Mouse (Mus musculus) embryonic facial prominence, embryonic 12.5 days (tissue): ENCODE measurements around the gene Irgq. TPM values are rescaled to one million over a fixed set of nuclear protein-coding genes. Genes with fewer than 3 reads are reported as not detected.
"Not testable (repeated sequence)": the region's sequence is repeated elsewhere in the genome, so short reads cannot be mapped to it uniquely, and the experiment has no call there.

ENCODE experiments used
- ATAC-seq: fragments of 200-750 bp; cut with Nextera tagmentation; 2 replicates; pipeline ENCODE4 v1.8.0; 2017; ENCODE audit not compliant: insufficient number of reproducible peaks, insufficient read depth, low FRiP score, low TSS enrichment
- H3K27ac ChIP-seq: fragments of 300-500 bp; sonication (generic); 2 replicates; pipeline ENCODE4 v1.5.1; 2016; ENCODE audit warnings: mild to moderate bottlenecking
- H3K27me3 ChIP-seq: fragments of 300-500 bp; sonication (generic); 2 replicates; pipeline ENCODE4 v1.6.1; 2016; ENCODE audit warnings: mild to moderate bottlenecking, moderate library complexity
- H3K36me3 ChIP-seq: fragments of 300-500 bp; sonication (generic); 2 replicates; pipeline ENCODE4 v1.6.1; 2016; ENCODE audit warnings: mild to moderate bottlenecking
- H3K4me1 ChIP-seq: fragments of 300-500 bp; sonication (generic); 2 replicates; pipeline ENCODE4 v1.6.1; 2016
- H3K4me2 ChIP-seq: fragments of 300-500 bp; sonication (generic); replicated peaks from 2 replicates; pipeline ENCODE4 v1.6.1; 2016; ENCODE audit warnings: mild to moderate bottlenecking, moderate library complexity
- H3K4me3 ChIP-seq: fragments of 300-500 bp; sonication (generic); 2 replicates; pipeline ENCODE4 v1.5.1; 2016; ENCODE audit warnings: mild to moderate bottlenecking
- H3K9ac ChIP-seq: fragments of 300-500 bp; sonication (generic); 2 replicates; pipeline ENCODE4 v1.6.1; 2016; ENCODE audit warnings: mild to moderate bottlenecking, moderate library complexity
- H3K9me3 ChIP-seq: fragments of 300-500 bp; sonication (generic); 2 replicates; pipeline ENCODE4 v1.6.1; 2016; ENCODE audit warnings: mild to moderate bottlenecking, moderate library complexity
- WGBS: fragments of 180-500 bp; shearing (Covaris S2); methylation state at CpG from one replicate; pipeline ENCODE4 v1.1.7; 2016; 5-methylcytosine and 5-hydroxymethylcytosine counted together
- polyA plus RNA-seq: library from polyadenylated mRNA; unstranded; fragments of >200 nt; fragmentation: Nextera tagmentation; extraction: Ambion mirVana; gene quantifications from 2 replicates; pipeline ENCODE4 v1.2.1, GENCODE M21; 2016

Irgq gene
- 17.6 and 18.0 TPM in 2 replicates for polyA plus RNA-seq

DNA sequence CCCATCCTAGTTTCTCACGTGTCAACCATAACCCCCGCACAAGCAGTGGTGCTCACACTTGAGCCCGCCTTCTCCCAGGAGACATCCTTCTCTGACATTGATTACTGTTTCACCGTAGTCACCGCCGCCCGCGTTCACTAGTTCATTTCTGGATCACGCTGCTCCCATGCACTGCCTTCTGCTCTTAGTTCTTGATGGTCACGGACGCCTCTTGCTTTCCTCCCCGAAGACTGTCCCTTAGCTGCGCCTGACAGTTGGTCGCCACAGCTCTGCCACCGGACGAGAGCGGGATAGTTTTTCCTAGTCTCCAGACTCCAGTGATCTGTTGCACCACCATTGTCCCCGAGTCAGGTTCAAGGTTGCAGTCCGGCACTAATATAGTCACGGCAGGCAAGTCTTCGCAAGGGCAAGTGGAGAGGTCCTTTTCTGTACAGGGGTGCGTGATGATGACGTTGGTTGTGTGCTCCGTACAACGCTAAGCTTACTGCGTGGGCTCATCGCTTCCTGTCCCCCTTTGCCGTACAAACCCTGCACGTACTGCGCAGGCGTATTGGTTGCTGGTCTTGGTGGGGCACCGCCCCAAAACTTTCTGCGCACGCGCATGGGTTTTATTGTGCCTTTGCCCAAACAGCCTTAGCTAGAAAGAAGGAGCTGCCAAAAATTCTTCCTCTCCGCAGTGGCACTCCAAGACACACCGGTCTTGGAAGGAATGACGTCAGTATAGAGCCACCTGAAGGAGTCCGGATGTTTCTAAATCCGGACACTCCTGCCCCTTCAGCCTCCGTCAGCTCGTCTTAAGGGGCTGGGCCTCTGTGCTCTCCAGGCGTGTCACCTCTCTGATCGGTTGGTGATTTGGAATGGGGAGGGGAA is at the start of gene Irgq:
TSS of gene Irgq (plus strand) at position 628 of the 870 bp plus-strand sequence.
- WGBS, result under 1% methylated on average over 44 of the region's 44 CpGs
- ATAC-seq, result peak; percentile 89
- Histone ChIP-seq H3K27ac (peak within 1 kb of the TSS; percentile 69), H3K4me3 (peak within 1 kb of the TSS; percentile 57), H3K27me3 (peaks cover 12% of the 10 kb centered on the region), H3K9me3 (no peaks in the 10 kb centered on the region), H3K36me3 (peaks cover 22% of the 10 kb centered on the region), H3K4me1 (peaks cover 38% of the 10 kb centered on the region), H3K4me2 (peak within 1 kb of the TSS; percentile 88), H3K9ac (peak within 1 kb of the TSS; percentile 77)

- Histone ChIP-seq H3K9me3 (no peaks in the 10 kb centered on the region), H3K27ac (no peak overlapping the region), H3K4me2 (peak overlapping the region; percentile 98), H3K27me3 (peaks cover 24% of the 10 kb centered on the region; the same call in 1 of the 2 replicates), H3K4me3 (peak overlapping the region; percentile 66), H3K4me1 (peaks cover 13% of the 10 kb centered on the region), H3K9ac (peak overlapping the region; percentile 65), H3K36me3 (no peaks in the 10 kb centered on the region)
- ATAC-seq, result peak; percentile 35; the same call in 1 of the 2 replicates
- WGBS, result 13% methylated on average over 14 of the region's 14 CpGs
Observed at GRCm38 (mm10) chr7:24480986-24481473, 49.5 kb upstream of the Irgq start.

DNA sequence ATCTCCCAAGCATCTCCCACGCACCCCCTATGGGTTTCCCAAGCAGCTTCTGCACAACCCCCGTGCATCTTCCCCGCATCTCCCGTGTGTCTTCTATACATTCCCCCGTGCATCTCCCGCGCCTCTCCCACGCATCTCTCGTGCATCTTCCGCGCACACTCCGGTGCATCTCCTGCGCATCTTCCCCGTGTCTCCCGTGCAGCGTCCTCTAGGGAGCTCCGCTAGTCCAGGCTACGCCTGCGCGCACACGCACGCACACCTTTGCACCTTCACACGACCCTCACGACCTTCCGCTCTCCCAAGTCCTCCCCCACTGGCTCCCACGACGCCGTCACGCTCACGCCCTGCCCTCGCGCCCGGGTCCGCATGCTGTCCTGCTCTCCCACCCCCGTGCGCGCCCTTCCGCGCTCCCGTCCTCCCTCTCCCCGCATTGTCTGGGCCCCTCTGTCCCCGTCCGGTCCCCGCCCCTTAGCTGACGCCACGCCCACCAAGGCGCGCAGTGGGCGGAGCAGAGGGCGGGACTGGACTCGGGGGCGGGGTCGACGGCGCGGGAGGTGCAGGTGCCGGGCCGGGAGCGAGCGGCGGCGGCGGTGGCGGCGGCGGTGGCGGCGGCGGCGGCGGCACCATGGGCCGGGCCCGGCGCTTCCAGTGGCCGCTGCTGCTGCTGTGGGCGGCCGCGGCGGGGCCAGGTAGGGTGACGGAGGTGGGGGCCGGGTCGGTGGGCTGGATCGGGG is 48.8 kb upstream of the Irgq start, which contains the start of gene Cadm4:
TSS of gene Cadm4 (plus strand) at position 550 of the 734 bp plus-strand sequence.
- Histone ChIP-seq H3K36me3 (no peaks in the 10 kb centered on the region), H3K27me3 (peaks cover 24% of the 10 kb centered on the region; the same call in 1 of the 2 replicates), H3K27ac (no peak within 1 kb of the TSS; the same call in 1 of the 2 replicates), H3K4me1 (peaks cover 17% of the 10 kb centered on the region), H3K4me2 (peak within 1 kb of the TSS; percentile 98), H3K4me3 (peak within 1 kb of the TSS; percentile 66), H3K9ac (peak within 1 kb of the TSS; percentile 65), H3K9me3 (no peaks in the 10 kb centered on the region)
- 2% methylated on average over 75 of the region's 83 CpGs for WGBS
- ATAC-seq, result peak; percentile 54

GRCm38 (mm10) chr7:24482208-24483020 is 48.1 kb upstream of the Irgq start:
- peaks cover 24% of the 10 kb centered on the region; the same call in 1 of the 2 replicates for H3K27me3 ChIP-seq
- no peaks in the 10 kb centered on the region for H3K36me3 ChIP-seq
- peak overlapping the region; percentile 98 for H3K4me2 ChIP-seq
- peak overlapping the region; percentile 66 for H3K4me3 ChIP-seq
- peaks cover 21% of the 10 kb centered on the region for H3K4me1 ChIP-seq
- H3K9me3 ChIP-seq, result no peaks in the 10 kb centered on the region
- 4% methylated on average over 17 of the region's 38 CpGs for whole genome bisulfite sequencing
- H3K9ac ChIP-seq, result peak overlapping the region; percentile 65
- ATAC-seq, result 0 out of 2 replicates have a peak, but pooled peaks have one; percentile 18
- no peak overlapping the region for H3K27ac ChIP-seq

DNA sequence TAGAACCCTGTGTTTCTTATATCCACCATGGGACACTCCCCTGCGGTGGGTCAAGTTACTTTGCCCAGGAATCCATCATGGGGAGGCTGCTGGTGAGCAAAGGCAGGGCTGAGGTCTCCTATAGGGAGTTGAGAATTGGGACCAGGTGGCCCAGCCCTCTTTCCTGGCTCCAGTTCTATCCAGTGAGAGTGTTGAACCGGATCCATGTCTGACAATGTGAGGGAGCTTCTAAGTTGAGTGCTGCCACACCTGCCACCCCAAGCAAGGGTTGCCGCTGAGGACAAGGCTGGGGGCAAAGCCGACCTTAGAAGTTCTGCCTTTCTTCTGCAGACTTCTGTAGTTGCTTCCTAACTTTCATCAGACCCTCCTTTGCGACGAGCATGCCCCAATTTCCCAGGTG is 47.2 kb upstream of the Irgq start:
- H3K4me1 ChIP-seq, result peaks cover 21% of the 10 kb centered on the region
- not testable (repeated sequence) for H3K36me3 ChIP-seq, H3K27ac ChIP-seq, H3K9me3 ChIP-seq, H3K9ac ChIP-seq, ATAC-seq
- peaks cover 24% of the 10 kb centered on the region; the same call in 1 of the 2 replicates for H3K27me3 ChIP-seq
- peak overlapping the region; percentile 98 for H3K4me2 ChIP-seq
- peak overlapping the region; percentile 66; the same call in 1 of the 2 replicates for H3K4me3 ChIP-seq
- 51% methylated on average over 6 of the region's 6 CpGs for WGBS

DNA sequence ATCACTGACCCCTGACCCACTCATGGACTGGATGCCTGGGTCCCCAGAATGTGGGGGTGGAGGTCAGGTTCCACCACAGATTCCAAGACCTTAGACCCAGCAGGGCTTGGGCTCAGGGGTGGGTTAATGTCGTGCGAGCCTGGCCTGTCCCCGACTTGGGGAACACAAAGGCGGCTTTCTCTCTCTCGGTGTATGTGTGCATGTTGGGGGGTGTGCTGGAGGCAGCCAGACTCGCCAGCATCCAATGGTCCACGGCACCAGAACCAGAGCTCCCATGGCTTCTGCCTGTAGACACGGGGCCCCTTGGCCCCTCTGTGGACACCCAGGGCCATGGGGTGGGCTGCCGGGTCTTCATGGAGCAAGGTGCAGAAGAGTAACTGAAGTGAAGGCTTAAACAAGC is 45.0 kb upstream of the Irgq start:
- no peak overlapping the region for H3K9ac ChIP-seq
- 69% methylated on average over 9 of the region's 9 CpGs for WGBS
- no peak overlapping the region for H3K4me3 ChIP-seq
- no peak overlapping the region for H3K4me2 ChIP-seq
- H3K27ac ChIP-seq, result no peak overlapping the region
- H3K36me3 ChIP-seq, result no peaks in the 10 kb centered on the region
- peaks cover 21% of the 10 kb centered on the region for H3K4me1 ChIP-seq
- ATAC-seq, result no peak
- no peaks in the 10 kb centered on the region for H3K9me3 ChIP-seq
- H3K27me3 ChIP-seq, result peaks cover 19% of the 10 kb centered on the region; the same call in 1 of the 2 replicates

- WGBS, result 50% methylated on average over 9 of the region's 9 CpGs
- Histone ChIP-seq H3K4me1 (peaks cover 15% of the 10 kb centered on the region; the same call in 1 of the 2 replicates), H3K27me3 (peaks cover 19% of the 10 kb centered on the region; the same call in 1 of the 2 replicates), H3K4me2 (no peak overlapping the region; the same call in 1 of the 2 replicates), H3K36me3 (no peaks in the 10 kb centered on the region), H3K9ac (no peak overlapping the region), H3K27ac (0 out of 2 replicates have a peak overlapping the region, but pooled peaks have one; percentile 41), H3K9me3 (no peaks in the 10 kb centered on the region), H3K4me3 (no peak overlapping the region)
- 0 out of 2 replicates have a peak, but pooled peaks have one; percentile 12 for ATAC-seq
Observed at GRCm38 (mm10) chr7:24486654-24487130, 43.8 kb upstream of the Irgq start.

GRCm38 (mm10) chr7:24487403-24487802 is 43.1 kb upstream of the Irgq start:
- H3K4me3 ChIP-seq, result no peak overlapping the region
- H3K4me2 ChIP-seq, result no peak overlapping the region
- no peaks in the 10 kb centered on the region for H3K9me3 ChIP-seq
- no peak overlapping the region for H3K27ac ChIP-seq
- ATAC-seq, result no peak
- no peak overlapping the region for H3K9ac ChIP-seq
- WGBS, result 41% methylated on average over 3 of the region's 3 CpGs
- H3K36me3 ChIP-seq, result no peaks in the 10 kb centered on the region
- peaks cover 17% of the 10 kb centered on the region; the same call in 1 of the 2 replicates for H3K27me3 ChIP-seq
- H3K4me1 ChIP-seq, result peaks cover 15% of the 10 kb centered on the region; the same call in 1 of the 2 replicates

GRCm38 (mm10) chr7:24488303-24488702 is 42.2 kb upstream of the Irgq start:
- Histone ChIP-seq H3K4me3 (no peak overlapping the region), H3K4me2 (no peak overlapping the region), H3K9ac (no peak overlapping the region), H3K36me3 (no peaks in the 10 kb centered on the region), H3K9me3 (no peaks in the 10 kb centered on the region), H3K27ac (no peak overlapping the region), H3K4me1 (peaks cover 8% of the 10 kb centered on the region; the same call in 1 of the 2 replicates), H3K27me3 (peaks cover 10% of the 10 kb centered on the region; the same call in 1 of the 2 replicates)
- WGBS, result 88% methylated on average over 8 of the region's 8 CpGs
- no peak for ATAC-seq

DNA sequence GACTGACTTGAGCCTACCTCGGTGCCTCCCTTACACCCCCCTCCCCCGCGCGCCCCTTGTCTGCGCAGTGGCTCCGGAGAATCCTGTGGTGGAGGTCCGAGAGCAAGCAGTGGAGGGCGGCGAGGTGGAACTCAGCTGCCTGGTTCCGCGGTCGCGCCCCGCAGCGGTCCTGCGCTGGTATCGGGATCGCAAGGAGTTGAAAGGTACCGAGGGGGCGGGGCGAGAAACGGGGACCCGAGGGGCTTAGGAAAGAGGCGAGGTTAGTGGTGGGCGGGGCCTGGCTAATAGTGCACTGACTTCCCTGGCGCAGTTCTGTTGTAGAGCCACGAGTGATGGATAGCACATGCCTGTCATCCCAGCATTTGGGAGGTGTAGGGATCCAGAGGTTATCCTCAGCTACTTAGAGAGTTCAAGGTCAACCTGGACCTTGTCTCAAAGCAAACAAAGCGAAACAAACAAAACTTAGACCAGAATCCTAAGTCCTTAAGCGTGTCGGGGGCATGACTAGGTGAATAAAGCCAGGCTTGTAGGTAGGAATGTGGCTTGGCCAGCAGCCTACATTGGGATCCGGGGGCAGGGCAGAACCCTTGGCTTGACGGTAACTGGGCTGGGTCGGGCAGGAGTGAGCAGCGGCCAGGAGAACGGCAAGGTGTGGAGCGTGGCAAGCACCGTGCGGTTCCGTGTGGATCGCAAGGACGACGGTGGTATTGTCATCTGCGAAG is 30.5 kb upstream of the Irgq start:
- H3K9ac ChIP-seq, result peak overlapping the region; percentile 41; the same call in 1 of the 2 replicates
- H3K36me3 ChIP-seq, result peaks cover 8% of the 10 kb centered on the region; the same call in 1 of the 2 replicates
- peaks cover 43% of the 10 kb centered on the region for H3K27me3 ChIP-seq
- peak overlapping the region; percentile 34 for H3K4me3 ChIP-seq
- H3K9me3 ChIP-seq, result 0 out of 2 replicates have a peak, but pooled peaks cover 3% of the 10 kb centered on the region
- no peak for ATAC-seq
- H3K4me1 ChIP-seq, result peaks cover 19% of the 10 kb centered on the region; the same call in 1 of the 2 replicates
- H3K27ac ChIP-seq, result no peak overlapping the region
- WGBS, result 10% methylated on average over 43 of the region's 43 CpGs
- peak overlapping the region; percentile 65 for H3K4me2 ChIP-seq
